Mouse (Mus musculus) liver, embryonic 14.5 days (tissue): Measurements from ENCODE around the gene Fosl1.
"Not testable (repeated sequence)": the region's sequence is repeated elsewhere in the genome, so short reads cannot be mapped to it uniquely, and the experiment has no call there.

Experiments
- CTCF ChIP-seq: IDR thresholded peaks from 2 replicates; pipeline ENCODE4 v1.5.1; 2016; ENCODE audit warnings: antibody characterized with exemption, low read depth, control low read depth
- EP300 ChIP-seq: IDR thresholded peaks from 2 replicates; pipeline ENCODE4 v1.6.1; 2016; ENCODE audit warnings: antibody characterized with exemption, low read depth

DNA sequence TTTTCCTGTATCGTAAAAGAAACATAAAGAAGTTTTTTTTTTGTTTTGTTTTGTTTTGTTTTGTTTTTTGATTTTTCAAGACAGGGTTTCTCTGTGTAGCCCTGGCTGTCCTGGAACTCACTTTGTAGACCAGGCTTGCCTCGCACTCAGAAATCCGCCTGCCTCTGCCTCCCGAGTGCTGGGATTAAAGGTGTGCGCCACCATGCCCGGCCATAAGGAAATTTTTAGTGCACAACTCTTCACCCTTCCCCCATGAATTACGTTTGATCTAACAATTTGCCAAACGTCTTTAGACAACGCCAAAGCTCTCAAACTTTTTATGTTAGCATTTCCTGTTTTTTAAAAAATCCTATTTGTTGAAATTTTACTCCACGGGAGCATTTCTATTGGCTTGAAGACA, 42.4 kb downstream of the Fosl1 start:
- not testable (repeated sequence) for TF ChIP-seq CTCF, EP300
